Mouse (Mus musculus) spleen, postnatal 4 days (tissue): ENCODE measurements around the gene AA467197.
A peak's percentile ranks its signal among the peaks of the same experiment; 100 is the strongest.

Source experiments
- DNase-seq, 2 experiments: peaks; one replicate each; pipeline ENCODE4 v3.0.0; 2022; ENCODE audit warnings: low spot score in 2 of 2

The AA467197 gene

GRCm38 (mm10) chr2:122636686-122637085 is at the start of gene AA467197:
Gene AA467197 (plus strand): TSS chr2:122636986.
- no peak for DNase-seq

GRCm38 (mm10) chr2:122587861-122588519 is 48.8 kb upstream of the AA467197 start:
- DNase-seq = no peak

GRCm38 (mm10) chr2:122590351-122590750 is 46.4 kb upstream of the AA467197 start:
- DNase-seq = no peak

GRCm38 (mm10) chr2:122591213-122591612 is 45.6 kb upstream of the AA467197 start:
- DNase-seq = no peak

GRCm38 (mm10) chr2:122595461-122595860 is 41.3 kb upstream of the AA467197 start:
- DNase-seq = no peak

- no peak for DNase-seq
Measured at GRCm38 (mm10) chr2:122599736-122600135, 37.0 kb upstream of the AA467197 start.

- DNase-seq = no peak
Measured at GRCm38 (mm10) chr2:122601354-122601753, 35.4 kb upstream of the AA467197 start.

- DNase-seq = no peak
Measured at GRCm38 (mm10) chr2:122605829-122606228, 31.0 kb upstream of the AA467197 start.

- DNase-seq = no peak
Measured at GRCm38 (mm10) chr2:122608820-122609219, 28.0 kb upstream of the AA467197 start.

GRCm38 (mm10) chr2:122610746-122611653 is 25.8 kb upstream of the AA467197 start, which contains the start of gene Gatm:
Gene Gatm (minus strand): TSS chr2:122611303.
- peak; percentile 68 to 83 for DNase-seq

GRCm38 (mm10) chr2:122611654-122611973 is 25.2 kb upstream of the AA467197 start:
- no peak for DNase-seq

- DNase-seq = no peak
Measured at GRCm38 (mm10) chr2:122616237-122616636, 20.5 kb upstream of the AA467197 start.

GRCm38 (mm10) chr2:122617792-122618191 is 19.0 kb upstream of the AA467197 start:
- no peak for DNase-seq

- DNase-seq = no peak
Measured at GRCm38 (mm10) chr2:122618719-122619118, 18.1 kb upstream of the AA467197 start.

GRCm38 (mm10) chr2:122621337-122622110 is 15.3 kb upstream of the AA467197 start:
- DNase-seq = no peak

GRCm38 (mm10) chr2:122625930-122626329 is 10.9 kb upstream of the AA467197 start:
- DNase-seq = no peak

GRCm38 (mm10) chr2:122628976-122629375 is 7.8 kb upstream of the AA467197 start:
- peak; percentile 69 to 81 for DNase-seq

- DNase-seq = no peak
Measured at GRCm38 (mm10) chr2:122629871-122630270, 6.9 kb upstream of the AA467197 start.

GRCm38 (mm10) chr2:122630465-122631225 is 6.1 kb upstream of the AA467197 start:
- DNase-seq = peak; percentile 81 to 90

- peak; percentile 23 to 73 for DNase-seq
Measured at GRCm38 (mm10) chr2:122631226-122631801, 5.5 kb upstream of the AA467197 start.

GRCm38 (mm10) chr2:122637526-122637997 is 776 bp downstream of the AA467197 start:
- DNase-seq = peak; percentile 73 to 93
